Mouse (Mus musculus): ENCODE measurements around the gene Emcn.

DNA sequence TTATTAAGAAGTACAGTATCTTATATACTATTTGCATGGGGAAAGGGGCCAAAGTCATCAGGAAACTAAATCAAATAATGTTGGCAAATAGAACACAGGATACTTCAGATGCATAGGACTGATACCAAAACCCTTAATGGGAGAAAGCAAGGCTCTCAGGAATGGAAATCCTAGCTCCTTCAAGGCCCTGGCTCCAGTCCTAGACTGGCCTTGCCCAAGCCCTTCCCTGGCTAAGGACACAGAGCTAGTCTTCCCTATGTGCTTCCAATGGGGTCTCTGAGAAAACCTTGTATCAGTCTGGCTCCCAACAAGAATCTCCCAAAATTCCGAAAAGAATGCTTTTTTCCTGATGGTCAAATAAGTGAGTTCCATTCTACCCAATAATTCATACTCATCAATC is 126.5 kb downstream of the Emcn start:
- no peak for TF ChIP-seq CTCF (IDR thresholded peaks at IDR 0.05; ENCODE audit: low read depth, low read length)
- no peak for TF ChIP-seq POLR2A (IDR thresholded peaks at IDR 0.05; ENCODE audit: extremely low read depth, insufficient read depth, low read length)

All from liver, adult 2 months (tissue).